Mouse (Mus musculus) heart, adult 9 months (tissue): ENCODE measurements around the gene Shroom4.

Experiments
- DNase-seq, 2 experiments: peaks; one replicate each; pipeline ENCODE4 v3.0.0; 2022; ENCODE audit warnings: low spot score in 2 of 2

Shroom4 gene

DNA sequence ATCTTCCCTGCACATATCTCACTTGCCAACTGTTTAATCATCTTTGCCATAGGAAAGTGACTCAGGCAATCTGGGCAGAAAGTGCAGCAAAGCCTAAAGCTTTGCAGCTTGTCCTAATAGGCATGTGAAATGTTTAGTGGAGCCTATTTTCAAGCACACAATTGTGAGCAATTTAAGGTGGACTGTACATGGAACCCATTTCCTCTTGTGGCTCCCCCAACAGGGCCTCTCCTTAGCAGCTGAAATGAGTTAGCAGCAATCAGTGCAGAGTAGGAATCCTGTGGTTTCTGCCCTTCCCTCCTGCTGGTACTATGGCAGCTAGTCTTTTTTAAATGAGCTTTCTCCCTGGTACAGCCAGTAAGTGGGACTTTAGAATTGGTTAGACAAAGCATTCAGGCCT is 95.8 kb downstream of the Shroom4 start:
- DNase-seq, result no peak

DNA sequence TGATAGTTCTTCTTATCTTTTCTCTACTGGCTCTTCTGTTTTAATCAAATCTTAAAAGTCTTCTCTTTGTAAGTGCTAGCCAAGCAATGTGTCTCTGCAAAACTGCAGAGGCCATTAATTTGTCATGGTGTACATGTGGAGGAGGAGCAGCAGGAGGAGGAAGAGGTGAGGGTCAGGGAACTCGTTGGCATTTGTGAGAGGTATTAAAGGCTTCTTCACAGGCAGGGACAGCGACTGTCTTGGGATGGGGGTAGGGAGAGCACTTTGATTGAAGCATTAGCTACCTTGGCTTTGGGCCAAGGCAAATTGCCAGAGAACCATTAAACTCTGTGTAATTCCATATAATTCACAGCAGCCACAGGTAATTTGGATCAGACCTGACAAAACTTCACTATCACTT is 96.7 kb downstream of the Shroom4 start:
- no peak for DNase-seq

DNA sequence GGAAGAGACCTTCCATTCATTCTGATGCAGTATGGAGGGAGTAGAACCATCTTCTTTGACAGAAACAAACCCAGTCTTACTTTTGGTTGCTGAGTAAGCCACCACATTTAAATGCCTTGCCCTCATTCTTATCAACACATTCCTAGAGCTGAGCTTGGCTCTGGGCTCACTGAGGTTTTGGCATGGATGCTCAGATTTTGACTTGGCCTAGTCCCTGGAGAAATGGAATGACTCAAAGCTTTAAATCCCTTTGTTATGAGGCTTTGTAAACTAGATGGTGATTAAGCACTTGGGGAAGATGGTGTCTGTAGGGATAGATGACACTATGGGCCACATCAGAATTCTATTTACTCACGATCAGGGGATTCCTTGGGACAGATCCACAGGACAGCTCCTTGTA is 102.2 kb downstream of the Shroom4 start:
- peak in 1 of 2 experiments; percentile 8 for DNase-seq

DNA sequence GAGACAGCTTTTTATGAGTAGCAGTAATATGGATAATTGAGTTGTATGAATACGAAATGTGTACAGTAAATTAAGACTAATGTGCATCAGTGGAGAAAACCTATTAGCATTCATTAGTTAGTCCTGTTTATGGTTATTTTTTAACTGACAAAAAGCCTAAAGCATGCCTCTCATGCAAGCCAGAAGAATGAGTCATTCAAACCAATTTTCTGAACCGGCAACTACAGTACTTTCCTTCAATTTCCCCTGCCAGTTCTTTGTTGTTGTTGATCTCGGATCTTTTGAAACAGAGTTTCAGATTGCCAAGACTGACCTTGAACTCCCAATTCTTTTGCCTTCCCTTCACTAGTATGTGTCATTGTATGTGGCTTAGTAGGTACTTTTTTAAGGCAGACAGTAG is 117.6 kb downstream of the Shroom4 start:
- no peak for DNase-seq

DNA sequence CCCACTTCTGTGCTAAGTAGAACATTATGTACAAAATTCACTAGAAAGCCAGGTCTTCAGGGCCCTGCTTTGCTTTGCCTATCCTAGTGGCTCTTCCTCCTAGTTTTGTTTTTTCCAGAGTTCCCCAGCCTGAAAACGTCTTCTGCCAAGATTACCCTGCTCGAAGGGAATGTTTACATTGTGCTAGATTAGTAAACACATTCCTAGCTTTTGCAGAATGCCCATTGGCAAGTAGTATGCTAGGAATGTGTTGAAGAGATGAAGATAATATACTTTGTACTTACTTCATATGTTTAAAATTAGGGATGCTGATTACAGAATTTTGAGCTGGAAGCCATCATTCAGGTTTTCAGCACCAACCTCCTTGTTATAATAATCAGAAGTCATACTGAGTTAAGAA is 118.8 kb downstream of the Shroom4 start:
- no peak for DNase-seq

DNA sequence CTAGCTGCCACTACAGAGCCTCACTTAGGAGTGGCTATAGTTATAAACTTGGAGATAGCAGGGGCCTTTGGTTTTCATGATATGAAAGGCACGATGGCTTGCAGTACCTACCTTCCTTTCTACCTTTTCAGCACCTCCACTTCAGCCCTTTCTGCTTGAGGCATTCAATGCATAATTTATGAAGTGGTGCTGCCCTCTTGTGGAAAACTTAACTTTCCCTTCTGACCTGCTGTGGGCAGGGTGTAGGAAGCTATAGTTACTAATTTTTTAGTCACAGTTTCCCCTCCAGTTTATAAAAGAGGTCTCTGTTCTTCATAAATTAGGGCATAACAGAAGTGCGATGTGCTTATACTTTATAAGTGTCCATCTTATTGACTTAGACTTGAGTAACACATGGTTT is 123.3 kb downstream of the Shroom4 start:
- DNase-seq, result peak in 1 of 2 experiments; percentile 8

DNA sequence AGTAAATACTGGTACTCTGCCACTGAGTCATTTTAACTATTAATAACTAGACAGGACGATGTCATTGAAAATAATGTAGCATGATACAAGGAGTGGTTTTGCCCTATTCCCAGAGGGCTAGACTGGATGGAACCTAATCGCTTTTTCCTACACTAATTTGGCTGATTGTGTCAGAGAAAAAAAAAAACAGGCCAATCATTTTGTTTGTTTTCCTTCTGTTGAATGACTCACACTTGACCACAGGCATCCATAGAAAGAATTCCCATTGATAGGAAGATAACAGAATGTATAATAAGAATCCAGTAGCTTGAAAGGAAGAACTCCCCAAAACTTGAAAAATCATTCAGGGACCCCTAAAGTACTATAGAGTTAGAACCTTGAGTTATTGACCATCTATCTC is 137.0 kb downstream of the Shroom4 start:
- peak; percentile 2 to 3 for DNase-seq

DNA sequence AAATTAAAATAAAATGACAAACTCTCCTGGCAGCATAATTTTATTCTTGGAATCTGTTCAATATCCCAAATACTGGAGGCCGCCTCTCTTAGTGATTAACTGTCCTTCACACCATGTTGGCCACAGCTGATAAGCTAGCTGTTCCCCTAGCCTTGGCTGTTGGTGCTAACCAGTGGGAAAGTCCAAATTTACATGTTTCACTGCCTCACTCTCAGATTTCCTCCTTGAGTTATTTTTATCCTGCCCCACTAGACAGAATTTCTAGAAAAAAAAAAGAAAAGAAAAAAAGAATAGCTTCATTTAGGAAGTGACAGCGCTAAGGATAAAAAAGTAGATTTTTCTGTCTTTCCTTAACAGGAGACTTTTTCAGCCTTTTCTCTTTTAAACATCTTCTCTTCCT is 138.0 kb downstream of the Shroom4 start:
- peak; percentile 12 to 50 for DNase-seq

DNA sequence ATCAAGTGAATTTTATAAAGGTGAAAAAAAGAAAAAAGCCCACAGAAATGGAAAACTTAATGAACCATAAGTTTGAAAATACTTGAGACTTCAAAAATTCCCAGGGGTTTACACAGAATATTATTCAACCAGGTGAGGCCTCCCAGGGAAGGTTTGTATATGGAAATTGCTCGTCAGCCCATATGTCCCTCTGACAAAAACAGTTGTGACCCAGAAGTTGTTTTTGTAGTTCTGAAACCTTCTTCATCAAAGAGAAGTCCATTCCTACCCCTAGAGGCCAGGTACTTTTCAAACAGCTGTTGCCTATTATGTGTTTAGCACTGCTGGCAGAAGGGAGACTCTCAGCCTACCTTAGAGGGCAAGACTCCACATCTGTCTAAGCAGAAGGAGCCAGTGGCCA is 165.4 kb downstream of the Shroom4 start:
- DNase-seq, result no peak

DNA sequence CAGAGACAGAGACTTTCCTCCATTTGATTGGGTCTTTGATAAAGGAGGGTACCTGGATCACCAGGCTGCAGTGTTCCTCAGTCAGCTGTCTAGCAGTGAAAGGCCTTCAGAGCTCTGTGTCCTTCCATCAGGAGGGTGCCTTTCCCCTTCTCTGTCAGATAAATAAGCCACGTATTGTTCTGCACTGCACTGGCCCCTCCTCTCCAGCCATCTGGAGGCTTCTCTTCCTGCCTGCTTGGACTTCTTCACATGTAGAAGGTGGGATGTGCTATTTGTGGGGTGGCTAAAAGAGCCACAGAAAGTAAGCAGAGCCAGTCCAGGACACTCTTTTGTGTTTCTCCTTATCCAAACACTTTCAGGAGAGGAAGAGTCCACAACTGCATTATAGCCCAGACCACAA is 174.9 kb downstream of the Shroom4 start:
- DNase-seq, result peak in 1 of 2 experiments; percentile 24

DNA sequence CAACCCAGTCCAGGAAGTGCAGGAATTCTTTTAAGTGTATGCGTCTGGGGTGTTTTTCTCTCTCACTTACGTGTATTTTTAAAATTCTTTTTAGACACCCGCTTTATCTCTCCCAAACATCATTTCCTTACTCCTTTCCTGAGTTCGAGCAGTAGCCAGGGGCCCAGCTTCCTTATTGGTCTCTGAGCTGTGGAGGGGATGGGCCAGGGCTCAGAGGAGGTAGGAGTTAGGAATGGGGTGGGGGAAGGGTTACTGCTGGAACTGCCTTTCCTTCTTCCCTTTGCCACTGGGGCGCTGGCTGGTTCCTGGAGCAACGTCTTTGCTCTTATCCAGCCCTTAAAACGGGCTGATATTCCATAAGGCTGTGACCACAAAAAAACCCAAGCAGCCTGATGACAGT is 177.3 kb downstream of the Shroom4 start:
- DNase-seq, result peak; percentile 52 to 81

DNA sequence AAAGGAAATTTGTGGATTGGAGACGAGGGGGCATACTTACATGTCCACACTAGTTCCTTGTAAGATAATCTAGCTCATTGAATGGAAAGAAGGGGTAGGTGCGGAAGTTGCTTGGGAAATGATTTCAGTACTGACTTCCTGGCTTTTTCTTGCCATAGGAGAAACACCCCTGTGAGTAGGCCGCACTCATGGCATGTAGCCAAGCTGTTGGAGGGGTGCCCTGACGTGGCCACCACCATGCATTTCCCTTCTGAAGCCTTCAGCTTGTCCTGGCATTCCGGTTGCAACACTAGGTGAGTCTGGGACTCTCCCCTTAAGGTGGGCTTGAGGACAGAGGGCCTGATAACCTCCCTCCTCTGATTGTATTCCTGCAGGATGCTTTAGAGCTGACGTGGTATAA is 181.0 kb downstream of the Shroom4 start:
- DNase-seq, result peak in 1 of 2 experiments; percentile 10

DNA sequence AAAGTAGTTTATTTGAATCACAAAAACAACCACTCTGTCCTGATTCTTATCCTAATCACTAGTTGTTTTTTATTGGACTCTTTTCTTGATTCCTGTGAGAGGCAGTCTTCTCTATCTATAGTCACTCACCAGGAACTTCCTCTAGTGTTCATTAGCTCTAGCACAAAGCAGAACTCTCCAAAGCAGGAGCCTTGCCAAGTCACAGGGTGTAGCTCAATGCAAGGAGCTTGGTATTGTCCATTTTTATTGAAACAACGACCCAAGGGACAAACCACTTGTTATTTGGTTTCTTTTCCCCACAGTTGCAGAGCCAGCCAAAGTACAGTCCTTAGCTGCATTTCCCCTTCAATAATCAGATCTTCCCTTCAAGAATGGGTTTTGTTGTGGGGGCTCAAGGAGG is 181.5 kb downstream of the Shroom4 start:
- peak; percentile 24 to 34 for DNase-seq

DNA sequence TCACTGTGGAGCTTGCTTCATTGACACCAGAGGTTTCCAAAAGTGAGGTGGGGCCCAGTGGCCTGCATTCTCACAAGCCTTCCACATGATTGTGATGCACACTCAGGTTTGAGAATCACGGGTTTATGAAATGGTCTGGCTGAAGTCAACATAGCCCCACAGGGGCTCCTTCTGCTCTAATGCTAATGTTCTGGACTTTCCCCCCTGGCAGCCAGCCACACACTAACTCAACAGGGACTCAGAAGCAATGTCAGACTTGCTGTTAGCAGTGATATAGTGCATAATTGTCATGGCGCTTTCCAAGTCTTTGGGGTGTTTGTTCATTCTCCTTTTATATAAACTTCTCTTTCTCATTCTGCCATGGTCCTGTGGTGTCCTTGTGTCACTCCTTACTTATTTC is 183.0 kb downstream of the Shroom4 start:
- no peak for DNase-seq

DNA sequence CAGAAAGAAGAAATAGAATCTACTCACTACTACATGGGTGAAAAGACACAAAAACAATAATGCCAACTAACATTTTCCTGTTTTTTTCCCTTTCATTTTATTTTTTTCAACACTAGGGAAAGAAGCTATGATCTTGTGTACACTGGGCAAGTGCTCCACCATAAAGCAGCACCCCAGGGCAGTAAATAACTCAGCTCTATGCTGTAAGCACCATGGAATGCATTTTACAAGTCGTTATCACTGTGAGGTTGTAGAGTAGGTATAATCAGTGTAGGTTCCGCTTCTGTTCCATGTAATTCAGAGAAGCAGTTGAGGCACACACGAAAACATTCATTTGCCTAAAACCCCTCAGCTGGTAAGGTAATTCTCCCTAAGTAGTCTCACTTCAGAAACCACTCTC is 194.5 kb downstream of the Shroom4 start:
- DNase-seq, result no peak

DNA sequence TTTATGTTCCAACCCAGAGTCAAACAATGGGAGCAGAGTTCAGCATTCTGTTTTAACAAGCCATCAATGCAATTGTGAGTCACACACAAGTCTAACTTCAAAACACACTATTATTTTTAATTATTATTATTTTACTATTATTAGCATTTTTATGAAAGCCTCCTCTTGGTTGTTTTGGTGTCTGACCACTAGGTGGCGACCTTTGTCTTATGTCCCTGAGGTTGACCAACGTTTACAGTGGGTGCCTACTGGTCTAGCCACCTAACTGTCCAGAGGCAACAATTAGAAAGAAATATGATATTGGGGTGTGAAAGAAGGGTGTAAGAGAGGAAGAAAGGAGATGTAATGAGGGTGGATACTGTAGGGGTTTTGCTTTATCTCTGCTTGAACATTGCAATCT is 254.4 kb downstream of the Shroom4 start:
- DNase-seq, result no peak

DNA sequence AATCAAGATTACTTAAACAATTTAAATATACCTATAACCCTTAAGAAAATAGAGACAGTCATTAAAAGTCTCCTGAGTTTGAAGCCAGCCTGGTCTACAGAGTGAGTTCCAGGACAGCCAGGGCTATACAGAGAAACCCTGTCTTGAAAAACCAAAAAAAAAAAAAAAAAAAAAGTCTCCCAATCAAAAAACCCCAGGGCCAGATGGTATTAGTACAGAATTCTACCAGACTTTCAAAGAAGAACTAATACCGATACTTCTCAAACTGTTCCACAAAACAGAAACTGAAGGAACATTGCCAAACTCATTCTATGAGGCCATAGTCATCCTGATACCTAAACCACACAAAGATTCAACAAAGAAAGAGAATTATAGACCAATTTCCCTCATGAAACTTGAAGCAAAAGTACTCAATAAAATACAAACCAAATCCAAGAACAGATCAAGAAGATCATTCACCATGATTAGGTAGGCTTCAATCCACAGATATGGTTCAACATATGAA is 259.2 kb downstream of the Shroom4 start:
- no peak for DNase-seq
